Mouse (Mus musculus) urinary bladder, adult 18-20 months (tissue): ENCODE data around the gene Bbs10.

Source experiments
- DNase-seq, 2 experiments: peaks; one replicate each; pipeline ENCODE4 v3.0.0; 2022; ENCODE audit warnings: low spot score in 2 of 2, mixed read lengths in 2 of 2

Bbs10 gene

DNA sequence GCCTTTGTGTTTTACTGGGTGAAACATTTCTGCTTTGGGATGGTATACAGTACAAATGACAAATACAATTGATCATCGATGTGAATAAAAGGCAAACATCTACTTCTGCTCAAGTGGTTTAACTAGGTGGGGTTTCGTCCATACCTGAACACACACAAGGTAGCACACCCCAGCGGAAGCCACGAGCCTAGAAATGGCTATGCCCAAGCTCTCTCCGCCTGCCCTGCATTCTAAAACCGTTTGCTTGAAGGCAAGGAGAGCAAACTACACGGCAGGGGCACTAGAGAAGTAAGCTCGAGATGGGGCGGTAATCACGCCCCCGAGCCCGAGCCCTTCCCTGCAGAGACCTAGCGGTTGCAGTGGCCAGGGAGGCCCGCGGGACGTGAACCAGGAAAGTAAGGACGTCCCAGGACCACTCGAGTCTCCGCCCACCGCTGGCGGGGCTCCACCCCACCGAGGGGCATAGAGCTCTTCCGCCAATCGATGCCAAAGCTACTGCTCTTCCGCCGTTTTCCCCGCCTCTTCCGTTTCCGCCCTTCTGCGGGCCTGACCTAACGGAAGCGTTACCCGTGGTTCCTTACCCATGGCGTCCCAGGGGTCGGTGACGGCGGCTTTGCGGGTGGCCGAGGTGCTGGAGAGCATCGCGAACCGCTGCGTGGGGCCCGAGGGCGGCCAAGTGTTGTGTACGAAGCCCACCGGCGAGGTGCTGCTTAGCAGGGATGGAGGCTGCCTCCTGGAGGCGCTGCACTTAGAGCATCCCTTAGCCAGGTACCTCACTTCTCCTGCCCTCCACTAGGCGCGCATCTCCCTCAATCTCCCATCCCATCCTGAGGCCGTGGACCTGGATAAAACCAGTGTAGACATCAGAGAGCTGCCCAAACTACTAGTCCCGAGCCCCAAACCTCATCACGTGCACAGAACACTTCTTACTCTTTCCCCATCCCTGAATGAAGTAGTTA is at the start of gene Bbs10:
TSS of gene Bbs10 (plus strand) at position 540 of the 959 bp plus-strand sequence.
- peak; percentile 90 for DNase-seq

DNA sequence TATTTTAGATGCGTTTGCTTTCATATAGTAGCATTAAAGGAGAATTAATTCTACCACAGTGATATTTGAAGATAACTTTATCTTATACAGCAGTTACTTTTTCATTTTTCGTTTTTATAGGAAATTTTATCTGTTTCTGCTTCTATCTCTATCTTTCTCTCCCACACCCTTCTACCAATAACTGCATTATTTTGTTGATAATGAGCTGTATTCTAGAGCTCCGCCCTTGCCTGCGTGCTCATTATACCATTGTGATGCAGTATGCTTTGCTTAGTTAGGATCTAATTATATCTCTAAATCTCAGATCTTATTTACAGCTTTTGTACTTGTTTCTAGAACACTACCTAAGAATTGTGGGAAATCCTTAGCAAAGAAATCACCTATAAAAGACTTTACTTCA is 48.3 kb upstream of the Bbs10 start:
- DNase-seq, result no peak

DNA sequence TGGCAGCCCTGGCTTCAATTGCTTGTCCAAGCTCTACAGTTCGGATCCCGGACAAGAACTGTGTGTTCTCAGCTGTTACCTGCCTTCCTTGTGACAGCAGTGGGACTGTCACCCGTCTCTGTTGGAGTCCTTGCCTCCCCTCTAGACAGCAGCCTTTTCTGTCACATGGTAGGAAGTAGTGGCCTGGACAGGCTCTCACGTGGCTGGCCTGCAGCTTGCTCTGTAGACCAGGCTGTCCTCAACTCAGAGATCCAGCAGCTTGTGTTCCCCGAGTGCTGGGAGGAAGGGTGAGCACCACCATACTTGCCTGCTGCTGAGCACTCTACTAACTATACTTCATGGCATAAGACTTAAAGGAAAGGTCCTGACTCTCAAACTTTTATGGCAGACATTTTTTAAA is 46.8 kb upstream of the Bbs10 start:
- DNase-seq, result no peak

DNA sequence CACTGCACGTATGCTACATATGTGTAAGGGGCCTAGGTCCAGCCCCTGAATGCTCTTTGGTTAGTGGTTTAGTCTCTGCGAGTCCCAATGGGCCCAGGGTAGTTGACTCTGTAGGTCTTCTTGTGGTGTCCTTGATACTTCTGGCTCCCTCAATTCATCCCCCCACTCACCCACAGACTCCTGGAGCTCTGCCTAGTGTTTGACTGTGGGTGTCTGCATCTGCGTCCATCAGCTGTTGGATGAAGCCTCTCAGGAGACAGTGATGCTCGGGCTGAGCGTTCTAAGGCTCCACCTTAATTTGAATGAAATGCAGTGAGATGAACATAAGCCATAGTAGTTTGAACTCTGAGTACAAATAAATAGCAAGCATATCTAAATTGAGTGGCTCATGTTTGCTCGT is 43.3 kb upstream of the Bbs10 start:
- DNase-seq, result no peak

DNA sequence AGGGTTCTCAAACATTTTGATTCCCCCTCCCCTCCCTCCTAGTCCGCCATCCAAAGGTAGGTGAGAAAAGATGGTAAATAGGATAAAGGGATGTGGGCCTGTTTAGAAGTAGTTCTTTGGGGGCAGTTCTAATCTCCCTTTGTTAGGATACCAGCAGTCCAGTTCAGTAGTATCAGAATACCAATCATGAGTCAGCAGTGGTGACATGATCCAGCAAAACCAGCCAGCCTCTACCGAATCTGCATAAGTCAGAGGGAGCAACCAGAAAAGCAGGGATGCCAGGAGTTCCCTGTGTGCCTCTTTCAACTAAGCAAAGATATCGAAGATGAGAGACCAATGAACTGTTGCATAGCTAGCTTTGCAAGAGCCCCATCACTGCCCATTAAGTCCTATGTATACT is 42.3 kb upstream of the Bbs10 start:
- no peak for DNase-seq

GRCm38 (mm10) chr10:111257358-111257757 is 41.1 kb upstream of the Bbs10 start:
- no peak for DNase-seq

GRCm38 (mm10) chr10:111258256-111258655 is 40.2 kb upstream of the Bbs10 start:
- no peak for DNase-seq

- DNase-seq, result no peak
Observed at GRCm38 (mm10) chr10:111271687-111272086, 26.8 kb upstream of the Bbs10 start.

GRCm38 (mm10) chr10:111272905-111273304 is 25.6 kb upstream of the Bbs10 start:
- DNase-seq, result no peak

DNA sequence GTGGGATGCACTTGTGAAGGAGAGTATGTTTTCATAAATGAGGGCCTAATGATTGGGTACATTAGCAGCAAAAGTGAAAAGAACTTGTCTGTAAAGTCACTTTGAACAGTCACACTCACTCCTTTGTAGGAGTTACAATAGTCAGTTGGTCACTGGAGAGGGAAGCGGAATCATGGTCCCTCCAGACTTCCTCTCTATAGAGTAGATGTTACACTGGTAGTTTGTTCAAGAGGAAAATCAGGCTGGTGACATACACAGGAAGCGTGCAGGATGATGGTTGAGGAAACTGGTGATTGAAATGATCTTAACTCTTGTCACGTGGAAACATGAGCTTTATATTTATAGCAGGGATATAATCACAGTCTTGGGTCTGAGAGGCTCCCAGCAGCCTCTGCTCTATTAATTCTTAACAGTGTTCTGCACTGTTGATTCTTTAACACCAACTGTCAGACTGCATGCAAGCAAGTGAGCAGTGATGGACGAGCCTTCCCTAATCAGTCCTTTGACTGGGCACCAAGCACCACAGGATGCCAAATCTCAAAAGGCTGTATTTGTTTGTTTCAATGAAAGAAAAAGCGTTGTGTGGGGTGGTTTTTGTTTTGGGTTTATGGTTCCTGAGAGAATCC is 24.9 kb upstream of the Bbs10 start:
- DNase-seq, result no peak

- no peak for DNase-seq
Observed at GRCm38 (mm10) chr10:111275822-111276221, 22.7 kb upstream of the Bbs10 start.

DNA sequence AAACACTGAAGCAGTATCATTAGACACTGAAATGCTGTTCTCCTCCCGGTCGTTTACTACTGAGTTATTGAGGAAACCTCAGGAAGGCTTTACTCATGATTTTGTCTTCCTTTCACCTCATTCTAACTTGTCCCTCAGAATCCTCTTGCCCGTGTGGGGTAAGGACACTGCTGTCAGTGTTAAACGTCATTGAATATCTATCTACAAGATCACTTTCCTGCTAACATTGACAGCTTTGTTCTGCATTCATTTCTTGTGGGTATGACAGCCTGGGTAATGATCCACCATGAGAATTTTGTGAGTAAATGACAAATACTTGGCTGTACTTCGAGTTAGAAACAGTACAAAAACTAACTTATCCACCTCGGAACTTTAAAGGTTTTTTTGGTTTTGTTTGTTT is 848 bp upstream of the Bbs10 start:
- DNase-seq, result no peak

- DNase-seq, result no peak
Observed at GRCm38 (mm10) chr10:111299591-111299990, 1.1 kb downstream of the Bbs10 start.

GRCm38 (mm10) chr10:111301041-111301440 is 2.6 kb downstream of the Bbs10 start:
- no peak for DNase-seq

GRCm38 (mm10) chr10:111302486-111302885 is 4.0 kb downstream of the Bbs10 start:
- DNase-seq, result no peak

DNA sequence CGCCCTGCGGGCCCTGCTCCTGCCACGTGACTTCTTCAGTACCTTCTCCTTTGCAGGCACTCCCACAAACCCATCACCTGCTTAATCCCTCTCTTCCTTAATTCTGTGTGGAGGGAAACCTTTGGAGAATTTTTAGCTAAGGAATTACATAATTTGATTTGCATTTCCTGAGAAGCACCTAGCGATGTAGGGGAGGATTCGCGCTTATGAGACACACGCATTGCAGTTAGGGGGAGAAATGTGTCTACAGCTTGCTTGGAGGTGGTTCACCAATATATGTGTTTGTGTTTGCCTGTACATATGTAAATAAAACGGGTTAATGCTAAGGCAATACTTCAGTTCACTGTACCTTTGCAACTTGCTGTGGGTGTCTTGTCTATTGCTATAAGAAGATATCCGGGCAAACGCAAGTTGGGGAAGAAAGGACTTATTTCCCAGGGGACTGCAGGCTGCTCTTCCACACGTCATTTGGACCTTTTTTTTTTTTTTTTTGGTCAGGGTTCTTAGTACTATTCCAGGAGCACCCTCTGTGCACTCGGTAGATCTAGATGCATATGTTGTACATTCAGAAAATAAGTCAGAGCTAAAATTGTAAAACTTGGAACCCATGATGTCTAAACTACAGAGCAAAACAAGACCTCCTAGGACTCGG is 10.5 kb downstream of the Bbs10 start:
- no peak for DNase-seq

GRCm38 (mm10) chr10:111313282-111313681 is 14.8 kb downstream of the Bbs10 start:
- no peak for DNase-seq

DNA sequence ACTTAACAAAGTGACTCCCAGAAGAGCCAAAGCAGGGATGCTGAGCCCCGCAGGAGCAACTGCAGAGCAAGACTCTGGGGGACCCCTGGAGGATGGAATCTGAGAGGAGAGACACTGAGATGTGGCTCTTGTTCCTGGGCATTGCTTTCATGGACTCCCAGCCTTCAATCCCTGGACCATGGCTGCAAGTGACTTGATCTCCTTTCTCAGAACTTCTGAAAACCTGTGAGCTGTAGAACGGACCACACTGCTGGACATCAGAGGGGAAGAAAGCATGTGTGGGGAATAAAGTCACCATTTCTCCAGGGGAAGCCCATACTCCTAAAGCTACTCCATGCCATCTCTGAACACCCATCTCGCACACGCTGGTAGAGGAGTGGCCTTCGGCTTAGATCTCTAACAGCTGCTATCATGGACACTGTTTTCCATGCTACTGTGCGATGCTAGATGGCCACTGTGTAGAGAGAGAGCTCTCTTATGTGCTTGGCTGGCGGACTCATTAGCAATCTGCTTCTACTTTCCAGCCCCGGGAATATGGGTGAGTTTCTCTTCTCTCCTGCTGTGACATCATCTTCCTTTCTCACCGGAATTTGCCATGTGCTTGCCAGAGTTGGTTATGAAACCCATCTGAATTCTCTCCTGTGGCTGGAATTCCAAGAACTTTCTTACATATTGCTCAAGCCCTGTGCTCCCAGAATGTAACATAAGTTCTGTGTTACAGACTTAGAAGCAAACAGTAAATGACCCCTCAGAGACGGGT is 16.3 kb downstream of the Bbs10 start:
- DNase-seq, result no peak

DNA sequence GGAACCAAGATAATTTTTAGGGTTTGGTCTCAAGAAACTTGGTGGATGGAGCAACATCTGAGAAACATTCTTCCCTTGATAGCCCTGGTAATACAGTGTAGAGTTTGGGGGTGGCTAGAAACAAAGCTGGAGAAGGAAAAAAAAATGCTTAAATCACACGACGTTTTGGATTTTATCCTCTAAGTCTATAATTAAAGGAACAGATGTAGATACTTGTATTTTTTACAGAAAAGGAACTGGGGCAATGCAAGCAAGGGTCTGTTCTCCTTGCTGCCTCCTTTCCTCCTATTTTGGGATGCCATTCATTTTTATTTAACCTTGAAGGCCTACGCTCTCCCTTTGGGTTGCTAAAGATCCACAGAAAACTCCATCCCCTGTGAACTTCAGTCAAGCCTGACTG is 17.5 kb downstream of the Bbs10 start:
- no peak for DNase-seq

DNA sequence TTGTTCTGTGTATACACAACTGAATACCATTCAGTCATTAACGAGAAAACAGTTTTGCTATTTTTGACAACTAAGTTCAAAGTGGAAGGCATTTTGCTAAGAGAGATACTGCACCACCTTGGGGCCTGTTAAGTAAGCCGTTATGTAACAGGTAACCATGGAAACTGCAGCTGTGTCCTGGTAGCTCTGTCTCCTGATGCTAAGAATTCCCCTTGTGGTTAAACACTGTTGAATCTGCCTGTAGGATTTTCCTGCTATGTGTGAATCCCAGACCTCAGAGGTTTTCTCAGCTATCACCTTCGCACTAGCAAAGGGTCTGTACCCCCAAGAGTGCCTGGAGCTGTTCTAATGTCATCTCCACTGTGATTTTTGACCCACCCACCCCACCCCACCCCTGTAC is 19.5 kb downstream of the Bbs10 start:
- DNase-seq, result no peak

DNA sequence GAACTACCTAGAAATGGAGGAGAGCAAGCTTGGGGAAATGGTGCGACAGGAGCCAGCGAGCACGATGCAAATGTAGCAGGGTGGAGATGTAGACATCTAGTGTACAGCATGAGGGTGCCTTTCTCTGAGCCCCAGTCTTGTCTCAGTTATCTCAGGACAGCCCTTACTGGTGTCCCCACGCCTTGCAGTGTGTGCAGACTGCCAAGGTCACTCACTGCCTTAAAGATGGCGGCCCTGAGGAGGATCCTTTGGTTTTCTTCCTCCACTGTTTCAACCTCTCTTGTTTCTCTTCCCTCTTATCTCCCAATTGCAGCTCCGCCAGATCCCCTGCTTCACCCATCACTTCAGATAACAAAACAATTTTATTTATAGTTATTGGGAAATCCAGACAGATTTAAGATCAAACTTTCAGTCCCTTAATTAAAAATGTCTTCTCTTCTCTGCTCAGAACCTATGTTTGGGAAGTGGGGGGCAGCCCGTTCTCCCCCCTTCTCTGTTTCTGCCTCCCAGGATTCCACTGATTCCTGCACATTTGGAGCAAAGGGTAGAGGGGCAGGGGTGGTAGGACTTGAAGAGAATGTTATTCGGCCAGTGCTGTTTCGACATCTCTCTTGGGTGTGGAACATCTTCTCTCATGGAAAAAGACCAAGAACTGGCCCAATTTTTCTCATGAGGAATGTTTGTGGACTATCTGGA is 20.5 kb downstream of the Bbs10 start:
- DNase-seq, result no peak
